Mouse (Mus musculus) heart, embryonic 13.5 days (tissue): ENCODE data around the gene Adh4. TPM values are rescaled to one million over a fixed set of nuclear protein-coding genes. Genes with fewer than 3 reads are reported as not detected.

Experiments
- ATAC-seq: fragments of 200-750 bp; cut with Nextera tagmentation; 2 replicates; pipeline ENCODE4 v1.8.0; 2017; ENCODE audit warnings: moderate TSS enrichment; ENCODE audit not compliant: insufficient number of reproducible peaks, low FRiP score, low TSS enrichment; ENCODE audit errors: extremely low read depth
- H3K27ac ChIP-seq: fragments of 300-500 bp; sonication (generic); replicated peaks from 2 replicates; pipeline ENCODE4 v1.5.1; 2015; ENCODE audit warnings: moderate library complexity, mild to moderate bottlenecking, inconsistent platforms
- H3K27me3 ChIP-seq: fragments of 300-500 bp; sonication (generic); replicated peaks from 2 replicates; pipeline ENCODE4 v1.6.1; 2015; ENCODE audit warnings: mild to moderate bottlenecking, inconsistent platforms
- H3K36me3 ChIP-seq: fragments of 300-500 bp; sonication (generic); 2 replicates; pipeline ENCODE4 v1.6.1; 2015; ENCODE audit warnings: mild to moderate bottlenecking, inconsistent platforms
- H3K4me1 ChIP-seq: fragments of 300-500 bp; sonication (generic); 2 replicates; pipeline ENCODE4 v1.6.1; 2015; ENCODE audit warnings: inconsistent platforms
- H3K4me2 ChIP-seq: fragments of 300-500 bp; sonication (generic); 2 replicates; pipeline ENCODE4 v1.6.1; 2015; ENCODE audit warnings: inconsistent platforms, mild to moderate bottlenecking, moderate library complexity
- H3K4me3 ChIP-seq: fragments of 300-500 bp; sonication (generic); 2 replicates; pipeline ENCODE4 v1.5.1; 2015; ENCODE audit warnings: moderate library complexity, mild to moderate bottlenecking, inconsistent platforms
- H3K9ac ChIP-seq: fragments of 300-500 bp; sonication (generic); 2 replicates; pipeline ENCODE4 v1.6.1; 2015; ENCODE audit warnings: inconsistent platforms, mild to moderate bottlenecking, moderate library complexity
- H3K9me3 ChIP-seq: fragments of 300-500 bp; sonication (generic); 2 replicates; pipeline ENCODE4 v1.6.1; 2016; ENCODE audit warnings: inconsistent platforms
- WGBS: fragments of 180-500 bp; shearing (Covaris S2); methylation state at CpG from one replicate; pipeline ENCODE4 v1.1.7; 2015; ENCODE audit warnings: mixed read lengths; 5-methylcytosine and 5-hydroxymethylcytosine counted together
- polyA plus RNA-seq: library from polyadenylated mRNA; unstranded; fragments of >200 nt; fragmentation: Nextera tagmentation; extraction: Ambion mirVana; gene quantifications from 2 replicates; pipeline ENCODE4 v1.2.1, GENCODE M21; 2015

Gene Adh4
- polyA plus RNA-seq, 1 experiment from 2014 or later, result not detected

DNA sequence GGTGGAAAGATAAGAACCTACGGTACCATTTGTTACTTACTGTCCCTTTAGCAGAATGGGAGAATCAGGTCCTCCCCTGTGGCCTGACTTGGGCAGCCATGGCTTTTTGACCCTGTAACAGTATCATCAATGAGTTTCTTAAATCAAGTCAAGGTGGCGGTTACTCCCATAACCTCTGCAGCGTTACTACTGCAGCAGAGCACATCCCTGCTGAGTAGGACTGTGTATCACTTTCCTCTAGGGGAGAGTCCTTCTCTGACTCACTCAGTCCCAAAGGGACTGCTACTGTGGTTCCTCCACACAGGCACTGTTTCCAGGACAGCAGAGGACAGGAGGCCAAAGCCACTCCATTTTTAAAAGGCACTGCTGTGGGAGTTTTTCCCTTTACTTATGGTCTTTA is 55.8 kb downstream of the Adh4 start:
- Histone ChIP-seq H3K27ac (no peak overlapping the region), H3K4me1 (0 out of 2 replicates have a peak, but pooled peaks cover 4% of the 10 kb centered on the region), H3K4me3 (no peak overlapping the region), H3K4me2 (no peak overlapping the region), H3K9me3 (no peaks in the 10 kb centered on the region), H3K27me3 (no peaks in the 10 kb centered on the region), H3K36me3 (peaks cover 81% of the 10 kb centered on the region), H3K9ac (no peak overlapping the region)
- ATAC-seq, result no peak
- 78% methylated on average over 3 of the region's 3 CpGs for WGBS

DNA sequence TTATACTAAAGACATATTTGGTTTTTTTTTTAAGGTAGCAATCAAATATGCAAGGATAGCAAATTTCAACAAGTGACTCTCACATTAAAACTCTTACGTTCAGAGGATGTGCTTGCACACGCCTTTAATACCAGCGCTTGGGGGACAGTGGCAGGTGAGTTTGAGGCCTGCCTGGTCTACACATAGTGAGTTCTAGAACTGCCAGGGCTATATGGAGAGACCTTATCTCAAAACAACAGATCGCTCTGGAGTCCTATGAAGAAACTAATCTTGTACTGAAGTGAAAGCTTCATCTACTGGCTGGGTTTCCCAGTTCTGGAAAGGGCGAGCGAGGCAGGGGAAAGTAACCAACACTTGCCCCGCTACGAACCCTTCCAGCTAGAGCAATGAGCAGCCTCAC is 64.2 kb downstream of the Adh4 start:
- WGBS, result 87% methylated on average over 8 of the region's 8 CpGs
- H3K4me3 ChIP-seq, result no peak overlapping the region

More for the DNA sequence above, 64.2 kb downstream of the Adh4 start:
- ATAC-seq, result no peak
- Histone ChIP-seq H3K27ac (no peak overlapping the region), H3K9ac (no peak overlapping the region), H3K4me1 (peaks cover 21% of the 10 kb centered on the region), H3K27me3 (no peaks in the 10 kb centered on the region), H3K9me3 (no peaks in the 10 kb centered on the region; the same call in 1 of the 2 replicates), H3K36me3 (peaks cover 62% of the 10 kb centered on the region), H3K4me2 (no peak overlapping the region)

Other genes starting within 250 kb of the Adh4 start
- gene 4930579F01Rik, start 221.6 kb upstream of the Adh4 start, polyA plus RNA-seq, result not detected in 2 replicates
- 0.11 TPM in 1 of 2 replicates, not detected in the other for gene Adh7, start 197.7 kb upstream of the Adh4 start, polyA plus RNA-seq
- 13.5 and 13.6 TPM in 2 replicates for gene Adh1, start 154.5 kb upstream of the Adh4 start, polyA plus RNA-seq
- 0.08 TPM in 1 of 2 replicates, not detected in the other for gene Adh6a, start 102.2 kb upstream of the Adh4 start, polyA plus RNA-seq
- 3.3 and 3.6 TPM in 2 replicates for gene Adh6b, start 73.7 kb upstream of the Adh4 start, polyA plus RNA-seq
- 146 and 161 TPM in 2 replicates for gene Adh5, start 27.6 kb downstream of the Adh4 start, polyA plus RNA-seq
- 34.0 and 38.0 TPM in 2 replicates for gene Metap1, start 74.0 kb downstream of the Adh4 start, polyA plus RNA-seq
- gene Eif4e, start 110.7 kb downstream of the Adh4 start, polyA plus RNA-seq, result 226 and 258 TPM in 2 replicates